Mouse (Mus musculus) c-Kit-positive CD71-positive TER-119-negative erythroid progenitor cells, embryonic 14.5 days (primary cell): Measurements from ENCODE around the gene Dcun1d4.
"Not testable (repeated sequence)": the region's sequence is repeated elsewhere in the genome, so short reads cannot be mapped to it uniquely, and the experiment has no call there.

ENCODE experiments used
- DNase-seq: peaks from one replicate; pipeline ENCODE4 v3.0.0-alpha.2; 2013; ENCODE audit warnings: low read depth

The Dcun1d4 gene

DNA sequence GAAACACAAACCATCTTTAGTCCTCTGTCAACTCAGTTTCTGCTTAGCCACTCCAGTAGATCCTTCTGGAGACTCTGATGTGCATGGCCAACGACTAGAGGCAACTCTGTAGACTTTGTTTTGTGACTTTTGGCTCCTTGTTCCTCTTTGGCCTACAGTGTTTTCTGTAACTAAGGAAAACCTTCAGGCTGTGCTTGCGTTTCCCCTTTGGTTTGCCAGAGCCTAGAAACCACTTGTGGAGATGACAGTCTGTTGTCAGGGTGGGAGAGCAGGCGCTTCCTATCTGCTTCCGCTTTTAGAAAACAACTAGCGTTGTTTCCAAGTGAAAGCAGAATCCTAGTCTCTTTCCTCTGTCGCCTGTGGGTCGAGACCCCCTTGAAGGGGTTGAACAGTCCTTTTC, 67.4 kb downstream of the Dcun1d4 start:
- no peak for DNase-seq

- no peak for DNase-seq
These were observed 68.0 kb downstream of the Dcun1d4 start for GRCm38 (mm10) chr5:73548838-73549237.

- DNase-seq = no peak
These were observed 71.0 kb downstream of the Dcun1d4 start for GRCm38 (mm10) chr5:73551836-73552235.

DNA sequence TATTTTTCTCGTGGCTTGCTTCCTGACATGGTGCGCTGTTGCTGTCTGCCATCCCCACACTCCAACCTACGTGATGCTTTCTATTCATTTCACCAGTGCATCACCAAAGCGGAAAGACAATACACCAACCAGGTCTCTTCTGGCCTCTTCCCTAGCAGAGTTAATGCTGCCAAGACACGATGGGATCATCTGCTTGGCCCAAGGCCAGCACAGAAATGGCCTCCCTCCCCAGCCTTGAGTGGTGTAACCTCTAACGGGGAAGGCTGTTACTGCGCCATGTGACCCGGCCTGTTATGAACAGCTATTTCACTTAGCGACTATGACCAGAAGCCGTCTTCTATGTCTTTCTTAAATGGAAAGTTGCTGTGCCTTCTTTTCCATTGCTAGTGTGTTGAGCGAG, 73.1 kb downstream of the Dcun1d4 start:
- DNase-seq = no peak

GRCm38 (mm10) chr5:73555096-73555852, 74.5 kb downstream of the Dcun1d4 start:
- DNase-seq = no peak

GRCm38 (mm10) chr5:73556733-73557425, 76.1 kb downstream of the Dcun1d4 start:
- DNase-seq = no peak

DNA sequence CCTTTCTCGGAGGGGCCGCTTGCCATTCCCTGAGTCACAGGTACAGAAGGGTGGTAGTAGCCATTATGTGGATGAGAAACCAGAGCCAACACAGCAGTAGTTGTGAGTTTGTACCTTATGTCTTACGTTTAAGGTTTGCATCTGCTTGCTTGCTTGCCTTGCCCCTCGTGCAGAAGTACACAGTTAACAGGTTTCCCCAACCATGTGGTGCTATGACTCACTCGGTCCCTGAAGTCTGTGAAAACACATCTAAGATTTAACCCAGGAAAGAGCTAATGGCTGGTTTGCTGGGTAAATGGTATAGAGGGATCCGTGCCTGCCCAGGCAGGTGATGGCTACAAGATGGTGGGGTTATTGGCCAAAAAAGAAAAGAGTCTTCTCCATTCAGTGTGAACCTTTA, 78.0 kb downstream of the Dcun1d4 start:
- DNase-seq = no peak

GRCm38 (mm10) chr5:73564038-73564437, 83.2 kb downstream of the Dcun1d4 start:
- no peak for DNase-seq

GRCm38 (mm10) chr5:73566119-73566518, 85.3 kb downstream of the Dcun1d4 start:
- no peak for DNase-seq

- DNase-seq = no peak
These were observed 86.1 kb downstream of the Dcun1d4 start for GRCm38 (mm10) chr5:73566892-73567291.

- DNase-seq = no peak
These were observed 88.4 kb downstream of the Dcun1d4 start for GRCm38 (mm10) chr5:73569181-73569580.

- DNase-seq = no peak
These were observed 90.8 kb downstream of the Dcun1d4 start for GRCm38 (mm10) chr5:73571395-73572156.

DNA sequence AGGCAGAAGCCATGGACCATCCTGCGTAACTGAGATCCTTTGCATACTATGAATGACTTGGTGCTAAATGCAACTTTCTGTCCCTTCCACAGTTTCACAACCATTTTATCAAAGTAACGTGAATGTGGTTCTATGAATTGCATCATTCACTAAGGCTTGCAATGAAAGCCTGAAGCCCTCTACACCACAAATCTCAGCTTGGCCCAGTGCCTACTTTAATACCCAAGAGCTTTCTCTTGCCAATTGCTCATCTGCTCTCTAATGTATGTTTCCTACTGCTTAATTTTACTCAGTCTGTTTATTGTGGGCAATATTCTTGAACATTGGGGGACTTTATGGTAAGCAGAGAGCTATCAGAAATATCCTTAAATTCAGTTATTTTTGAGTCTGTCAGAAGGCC, 92.0 kb downstream of the Dcun1d4 start:
- no peak for DNase-seq

GRCm38 (mm10) chr5:73573789-73574188, 93.0 kb downstream of the Dcun1d4 start:
- no peak for DNase-seq

- DNase-seq = no peak
These were observed 93.8 kb downstream of the Dcun1d4 start for GRCm38 (mm10) chr5:73574616-73575015.

GRCm38 (mm10) chr5:73576708-73577107, 95.9 kb downstream of the Dcun1d4 start:
- DNase-seq = no peak

GRCm38 (mm10) chr5:73578131-73578530, 97.3 kb downstream of the Dcun1d4 start:
- DNase-seq = no peak

GRCm38 (mm10) chr5:73584011-73584410, 103.2 kb downstream of the Dcun1d4 start:
- not testable (repeated sequence) for DNase-seq

DNA sequence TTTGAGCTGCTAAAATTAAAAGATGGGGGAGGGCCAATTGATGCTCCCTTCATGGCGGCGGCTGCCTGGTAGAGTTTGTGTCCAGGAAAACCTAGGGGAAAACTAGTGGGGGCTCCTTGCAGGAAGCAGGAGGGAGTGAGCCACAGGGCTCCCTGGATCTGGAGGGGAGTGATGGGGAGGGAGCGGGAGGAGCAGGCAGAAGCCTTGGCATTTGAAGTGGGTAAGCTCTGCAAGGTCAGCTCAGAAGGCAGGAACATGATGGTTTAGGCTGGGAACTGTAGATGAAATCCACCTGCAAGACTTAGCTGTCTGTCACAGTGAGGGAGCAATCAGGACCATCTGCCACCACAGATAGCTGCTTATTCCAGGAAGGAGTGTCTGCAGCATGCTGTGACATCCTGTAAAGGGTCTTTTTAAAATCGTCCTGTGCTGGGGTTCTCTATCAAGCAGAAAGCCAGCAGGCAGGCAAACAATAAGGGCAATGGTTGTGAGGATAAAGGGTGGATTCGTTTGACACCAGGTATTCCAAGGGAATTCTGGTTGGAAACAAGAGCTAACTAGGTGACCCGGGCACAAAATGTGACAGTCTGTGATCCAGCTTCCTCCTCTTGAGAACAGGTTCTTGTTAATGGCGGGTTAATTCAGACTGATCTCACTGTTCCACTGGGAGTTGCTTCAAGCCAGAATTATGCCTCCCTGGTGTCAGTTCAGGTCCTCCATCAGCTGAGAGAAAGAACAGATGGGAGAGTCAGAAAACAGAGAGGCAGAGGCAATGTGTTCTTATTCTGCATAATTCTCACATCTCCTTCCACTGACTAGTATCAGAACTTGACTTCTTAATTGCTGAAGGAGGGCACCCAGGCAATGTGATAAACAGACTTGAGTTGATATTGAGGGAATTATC, 104.7 kb downstream of the Dcun1d4 start:
- DNase-seq = no peak

GRCm38 (mm10) chr5:73586597-73586996, 105.8 kb downstream of the Dcun1d4 start:
- DNase-seq = no peak

DNA sequence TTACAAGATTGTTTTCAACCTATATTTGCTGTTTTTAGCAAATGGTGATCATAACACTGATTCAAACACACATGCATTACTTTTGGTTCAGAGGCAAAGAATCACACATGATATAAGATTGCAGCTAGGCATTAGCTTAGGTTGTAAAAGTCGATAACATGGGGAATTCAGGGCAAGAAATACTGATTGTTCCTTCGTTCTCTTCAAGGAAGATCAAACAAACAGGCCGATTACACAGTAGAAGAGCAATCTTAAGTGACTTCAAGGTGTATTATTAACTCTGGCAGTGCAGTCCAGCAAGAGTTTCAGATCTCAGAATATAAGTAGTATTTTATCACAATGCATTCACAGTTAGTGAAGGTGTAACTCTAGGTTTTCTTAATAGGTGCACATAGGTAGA, 106.3 kb downstream of the Dcun1d4 start:
- no peak for DNase-seq
